In the genomic region with DNA sequence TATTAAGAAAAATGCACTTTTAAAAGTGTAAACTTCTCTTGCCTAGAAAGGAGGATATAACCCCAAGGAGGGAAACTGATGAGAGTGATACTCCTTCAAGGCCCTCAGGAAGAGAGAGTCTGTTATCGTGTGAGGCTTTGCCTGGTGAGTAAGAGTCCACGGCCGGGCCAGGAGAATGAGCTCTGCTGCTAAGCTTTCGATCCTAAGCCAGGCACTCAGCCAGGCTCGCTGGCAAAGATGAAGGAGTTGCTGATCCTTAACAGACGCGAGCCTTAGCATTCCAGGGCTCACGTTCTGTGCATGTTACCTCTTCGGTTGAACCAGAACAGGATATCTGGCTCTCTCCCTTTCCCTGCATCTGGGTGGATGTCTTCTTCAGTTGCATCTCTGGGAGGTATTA, we compare ENCODE assay signal across 10 mouse cellular contexts. TPM values are rescaled to one million over a fixed set of nuclear protein-coding genes. Genes with fewer than 3 reads are reported as not detected.
DNase-seq lines count a peak whose midpoint lies in the region; ATAC-seq and TF ChIP-seq lines count a peak whose summit lies in the region.
"Had no signal": no experiment of that assay in that cellular context is flagged by ENCODE, and none has a peak within 500 bp of the region (broad histone marks: within the 10 kb centered on the region; RNA-seq: fewer than 3 reads in every experiment).

No protein-coding gene starts in this region.

- TF ChIP-seq EP300 in liver, postnatal 0 days (IDR thresholded peaks at IDR 0.05; ENCODE audit: low read depth): no peak

- no peak for TF ChIP-seq CTCF in liver, postnatal 0 days (IDR thresholded peaks at IDR 0.05; ENCODE audit: low read depth)

- WGBS in liver, postnatal 0 days (ENCODE audit: insufficient replicate concordance): 78% methylated on average over 9 of the region's 9 CpGs
- WGBS in embryonic facial prominence, embryonic 13.5 days: 24% methylated on average over 9 of the region's 9 CpGs

- H3K9ac ChIP-seq in liver, postnatal 0 days (replicated peaks): no peak overlapping the region
- 0 out of 2 replicates have a peak overlapping the region, but pooled peaks have one; percentile 12 for H3K9ac ChIP-seq in embryonic facial prominence, embryonic 13.5 days
- H3K9ac ChIP-seq: hindbrain, embryonic 15.5 days; neural tube, embryonic 13.5 days had no signal

- H3K36me3 ChIP-seq in liver, postnatal 0 days (replicated peaks; ENCODE audit: insufficient read depth, low read length): no peaks in the 10 kb centered on the region
- no peaks in the 10 kb centered on the region for H3K36me3 ChIP-seq in embryonic facial prominence, embryonic 13.5 days
- H3K36me3 ChIP-seq: hindbrain, embryonic 15.5 days; neural tube, embryonic 13.5 days had no signal

- no peaks in the 10 kb centered on the region for H3K27me3 ChIP-seq in liver, postnatal 0 days (ENCODE audit: insufficient read depth, low read length)
- H3K27me3 ChIP-seq in embryonic facial prominence, embryonic 13.5 days: no peaks in the 10 kb centered on the region
- H3K27me3 ChIP-seq: hindbrain, embryonic 15.5 days; neural tube, embryonic 13.5 days had no signal

- H3K9me3 ChIP-seq in liver, postnatal 0 days (ENCODE audit: low read length): peaks cover 5% of the 10 kb centered on the region; the same call in 1 of the 2 replicates
- no peaks in the 10 kb centered on the region for H3K9me3 ChIP-seq in embryonic facial prominence, embryonic 13.5 days
- H3K9me3 ChIP-seq: hindbrain, embryonic 15.5 days; neural tube, embryonic 13.5 days had no signal

- DNase-seq in liver: peak; percentile 26
- DNase-seq in liver, postnatal 0 days: no peak
- peak; percentile 76 to 83 for DNase-seq in kidney, adult 8-10 months
- DNase-seq in right cerebral cortex, postnatal 10 days (ENCODE audit: low spot score in 2 of 2): peak; percentile 47 to 69
- no peak for DNase-seq in MN1 (ENCODE audit: low spot score)
- DNase-seq in neural tube, embryonic 10.5 days (ENCODE audit: extremely low spot score, low spot score): no peak

- no peak overlapping the region for H3K27ac ChIP-seq in liver, postnatal 0 days (ENCODE audit: low read depth)
- H3K27ac ChIP-seq in embryonic facial prominence, embryonic 13.5 days: peak overlapping the region; percentile 89
- H3K27ac ChIP-seq: hindbrain, embryonic 15.5 days; neural tube, embryonic 13.5 days had no signal

- H3K4me3 ChIP-seq in liver, postnatal 0 days (ENCODE audit: low read depth, low read length): no peak overlapping the region
- H3K4me3 ChIP-seq in embryonic facial prominence, embryonic 13.5 days: no peak overlapping the region
- H3K4me3 ChIP-seq: hindbrain, embryonic 15.5 days; neural tube, embryonic 13.5 days had no signal

- no peak for ATAC-seq in liver, postnatal 0 days
- ATAC-seq in embryonic facial prominence, embryonic 13.5 days (ENCODE audit: insufficient number of reproducible peaks, insufficient read depth, low FRiP score, low TSS enrichment, low read depth): 0 out of 2 replicates have a peak, but pooled peaks have one; percentile 33
- no peak for ATAC-seq in erythroblast, adult 5-6 weeks (replicated peaks; ENCODE audit: low FRiP score, poor library complexity, severe bottlenecking)

- no peak overlapping the region for H3K4me2 ChIP-seq in liver, postnatal 0 days (ENCODE audit: low read depth, low read length)
- no peak overlapping the region for H3K4me2 ChIP-seq in embryonic facial prominence, embryonic 13.5 days
- H3K4me2 ChIP-seq: hindbrain, embryonic 15.5 days; neural tube, embryonic 13.5 days had no signal

- peaks cover 6% of the 10 kb centered on the region; the same call in 1 of the 2 replicates for H3K4me1 ChIP-seq in liver, postnatal 0 days (ENCODE audit: insufficient read depth)
- peaks cover 18% of the 10 kb centered on the region for H3K4me1 ChIP-seq in embryonic facial prominence, embryonic 13.5 days
- H3K4me1 ChIP-seq: hindbrain, embryonic 15.5 days; neural tube, embryonic 13.5 days had no signal

RNA-seq across cellular contexts. Expression of gene Gm5148, which starts 11.8 kb away (rescaled TPM):
- 3.0 and 4.1 TPM in 2 replicates for polyA plus RNA-seq in liver, postnatal 0 days (2015; fragmentation: Nextera tagmentation; extraction: Ambion mirVana)
- 6.2 and 7.5 TPM in 2 replicates for polyA plus RNA-seq in embryonic facial prominence, embryonic 13.5 days (2015; fragmentation: Nextera tagmentation; extraction: Ambion mirVana)
- total RNA-seq in erythroblast, adult 5-6 weeks (2015; ENCODE audit: low replicate concordance): 0.84 TPM in 1 of 2 replicates, not detected in the other
- 3.0 and 10.6 TPM in 2 replicates for total RNA-seq in erythroblast, adult 5-6 weeks (2017; ENCODE audit: low replicate concordance)

Comparison
In these comparisons a context has a peak if more than half of its experiments do, and no peak if none do; other contexts are left out.
1. DNase-seq: peak in liver (single experiment), kidney, adult 8-10 months (2 of 2) and right cerebral cortex, postnatal 10 days (2 of 2); none in liver, postnatal 0 days (single experiment), MN1 (single experiment) and neural tube, embryonic 10.5 days (single experiment).